Mouse (Mus musculus): Measurements from ENCODE around the gene Capn12. TPM values are rescaled to one million over a fixed set of nuclear protein-coding genes. Genes with fewer than 3 reads are reported as not detected.

Gene Capn12
- polyA plus RNA-seq, 1 experiment from 2014 or later: 1.3 TPM

GRCm38 (mm10) chr7:28923865-28924291 lies 42.7 kb downstream of the Capn12 start:
- Histone ChIP-seq H3K27me3 (no peaks in the 10 kb centered on the region), H3K4me1 (peaks cover 73% of the 10 kb centered on the region), H3K27ac (peak overlapping the region; percentile 91), H3K9ac (no peak overlapping the region; the same call in 1 of the 2 replicates), H3K36me3 (0 out of 2 replicates have a peak, but pooled peaks cover 2% of the 10 kb centered on the region), H3K4me3 (no peak overlapping the region), H3K9me3 (no peaks in the 10 kb centered on the region), H3K4me2 (peak overlapping the region; percentile 14; the same call in 1 of the 2 replicates)
- 0 out of 2 replicates have a peak, but pooled peaks have one; percentile 50 for ATAC-seq (ENCODE audit: insufficient number of reproducible peaks, low FRiP score, low TSS enrichment, low read depth)
- WGBS: 12% methylated on average over 4 of the region's 4 CpGs

DNA sequence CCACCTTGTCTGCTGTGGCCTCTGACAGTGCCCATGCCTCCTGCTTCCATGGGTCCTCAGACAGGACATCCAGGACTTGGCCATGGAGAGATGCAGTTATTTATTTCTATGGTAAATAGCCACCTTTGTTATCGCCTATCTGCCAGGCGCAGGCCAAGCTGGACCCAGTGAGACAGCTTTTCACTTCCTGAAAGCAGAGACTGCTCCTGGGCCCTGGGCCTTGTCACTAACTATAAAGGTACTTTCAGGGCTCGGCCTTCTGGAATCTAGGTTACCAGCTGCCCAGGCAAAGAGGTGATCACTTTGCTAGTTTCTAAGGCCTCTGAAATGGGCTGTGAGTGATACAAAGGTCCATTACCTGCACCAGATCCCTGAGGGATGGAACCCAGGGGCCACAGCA lies 43.6 kb downstream of the Capn12 start:
- H3K4me2 ChIP-seq: no peak overlapping the region
- no peaks in the 10 kb centered on the region for H3K27me3 ChIP-seq
- ATAC-seq (ENCODE audit: insufficient number of reproducible peaks, low FRiP score, low TSS enrichment, low read depth): no peak
- no peak overlapping the region for H3K9ac ChIP-seq
- 73% methylated on average over 3 of the region's 3 CpGs for WGBS
- no peaks in the 10 kb centered on the region for H3K9me3 ChIP-seq
- peak overlapping the region; percentile 91 for H3K27ac ChIP-seq
- H3K4me1 ChIP-seq: peaks cover 73% of the 10 kb centered on the region
- H3K4me3 ChIP-seq: no peak overlapping the region
- 0 out of 2 replicates have a peak, but pooled peaks cover 2% of the 10 kb centered on the region for H3K36me3 ChIP-seq

DNA sequence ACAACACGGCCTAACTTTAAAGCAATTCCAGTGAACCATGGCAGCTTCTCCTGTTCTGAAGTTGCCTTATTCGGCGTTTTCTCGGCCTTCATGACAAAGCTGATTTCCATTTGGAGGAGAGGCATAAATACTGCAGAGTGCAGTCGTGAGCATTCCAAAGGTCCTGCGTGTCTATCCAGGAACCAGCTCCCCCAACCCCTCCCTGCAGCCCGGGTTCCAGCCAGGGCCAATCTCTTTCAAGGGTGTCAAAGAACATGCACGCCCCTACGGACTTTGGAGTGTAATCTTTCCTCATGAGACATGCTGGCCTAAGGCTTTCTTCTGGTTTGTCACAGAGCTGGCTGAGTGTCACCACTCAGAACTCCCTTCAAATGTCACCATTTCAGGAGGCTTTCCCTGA lies 44.1 kb downstream of the Capn12 start:
- Histone ChIP-seq H3K9ac (no peak overlapping the region), H3K27me3 (no peaks in the 10 kb centered on the region), H3K9me3 (no peaks in the 10 kb centered on the region), H3K4me2 (no peak overlapping the region), H3K4me3 (no peak overlapping the region), H3K36me3 (0 out of 2 replicates have a peak, but pooled peaks cover 2% of the 10 kb centered on the region), H3K27ac (peak overlapping the region; percentile 91), H3K4me1 (peaks cover 72% of the 10 kb centered on the region)
- no peak for ATAC-seq (ENCODE audit: insufficient number of reproducible peaks, low FRiP score, low TSS enrichment, low read depth)
- 20% methylated on average over 9 of the region's 9 CpGs for WGBS

DNA sequence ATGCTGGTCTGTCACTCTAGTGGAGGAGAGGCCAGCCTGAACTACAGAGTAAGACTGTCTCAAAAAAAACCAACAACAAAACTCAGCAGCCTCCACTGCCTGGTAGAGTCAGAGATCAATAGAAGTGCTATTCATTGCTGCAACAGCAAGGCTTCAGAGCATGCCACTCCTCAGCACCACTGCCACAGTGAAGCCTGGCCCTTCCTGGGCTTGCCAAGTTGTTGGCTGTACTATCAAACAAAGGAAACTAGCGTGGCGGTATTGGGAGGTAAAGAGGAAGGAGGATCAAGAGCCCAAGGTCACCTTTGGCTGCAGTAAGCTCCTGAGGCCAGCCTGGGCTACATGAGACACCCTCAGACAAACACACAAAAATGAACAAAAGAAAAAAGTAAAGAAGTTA lies 45.0 kb downstream of the Capn12 start:
- H3K9ac ChIP-seq: no peak overlapping the region
- H3K4me1 ChIP-seq: peaks cover 72% of the 10 kb centered on the region
- 0 out of 2 replicates have a peak, but pooled peaks cover 2% of the 10 kb centered on the region for H3K36me3 ChIP-seq
- ATAC-seq (ENCODE audit: insufficient number of reproducible peaks, low FRiP score, low TSS enrichment, low read depth): no peak
- H3K9me3 ChIP-seq: no peaks in the 10 kb centered on the region
- H3K27ac ChIP-seq: peak overlapping the region; percentile 91
- H3K4me2 ChIP-seq: no peak overlapping the region
- H3K4me3 ChIP-seq: no peak overlapping the region
- 78% methylated on average over 2 of the region's 2 CpGs for WGBS
- H3K27me3 ChIP-seq: no peaks in the 10 kb centered on the region

- Histone ChIP-seq H3K27me3 (no peaks in the 10 kb centered on the region), H3K27ac (peak overlapping the region; percentile 83), H3K9ac (no peak overlapping the region), H3K36me3 (0 out of 2 replicates have a peak, but pooled peaks cover 2% of the 10 kb centered on the region), H3K4me1 (peaks cover 61% of the 10 kb centered on the region), H3K4me3 (no peak overlapping the region), H3K4me2 (no peak overlapping the region), H3K9me3 (no peaks in the 10 kb centered on the region)
- WGBS: 18% methylated on average over 3 of the region's 3 CpGs
- ATAC-seq (ENCODE audit: insufficient number of reproducible peaks, low FRiP score, low TSS enrichment, low read depth): no peak
Measured at GRCm38 (mm10) chr7:28929381-28929780, 48.2 kb downstream of the Capn12 start.

GRCm38 (mm10) chr7:28930320-28931031 lies 49.3 kb downstream of the Capn12 start:
- Histone ChIP-seq H3K36me3 (peaks cover 10% of the 10 kb centered on the region; the same call in 1 of the 2 replicates), H3K9ac (no peak overlapping the region), H3K4me1 (peaks cover 53% of the 10 kb centered on the region), H3K4me2 (no peak overlapping the region), H3K27me3 (no peaks in the 10 kb centered on the region), H3K9me3 (no peaks in the 10 kb centered on the region), H3K4me3 (no peak overlapping the region), H3K27ac (peak overlapping the region; percentile 83)
- ATAC-seq (ENCODE audit: insufficient number of reproducible peaks, low FRiP score, low TSS enrichment, low read depth): no peak
- 37% methylated on average over 5 of the region's 5 CpGs for WGBS

GRCm38 (mm10) chr7:28931032-28931694 lies 49.9 kb downstream of the Capn12 start:
- Histone ChIP-seq H3K9me3 (no peaks in the 10 kb centered on the region), H3K36me3 (peaks cover 10% of the 10 kb centered on the region; the same call in 1 of the 2 replicates), H3K4me3 (no peak overlapping the region), H3K4me2 (no peak overlapping the region), H3K9ac (no peak overlapping the region), H3K27me3 (no peaks in the 10 kb centered on the region), H3K4me1 (peaks cover 46% of the 10 kb centered on the region), H3K27ac (peak overlapping the region; percentile 83)
- ATAC-seq (ENCODE audit: insufficient number of reproducible peaks, low FRiP score, low TSS enrichment, low read depth): no peak
- WGBS: 58% methylated on average over 7 of the region's 7 CpGs

DNA sequence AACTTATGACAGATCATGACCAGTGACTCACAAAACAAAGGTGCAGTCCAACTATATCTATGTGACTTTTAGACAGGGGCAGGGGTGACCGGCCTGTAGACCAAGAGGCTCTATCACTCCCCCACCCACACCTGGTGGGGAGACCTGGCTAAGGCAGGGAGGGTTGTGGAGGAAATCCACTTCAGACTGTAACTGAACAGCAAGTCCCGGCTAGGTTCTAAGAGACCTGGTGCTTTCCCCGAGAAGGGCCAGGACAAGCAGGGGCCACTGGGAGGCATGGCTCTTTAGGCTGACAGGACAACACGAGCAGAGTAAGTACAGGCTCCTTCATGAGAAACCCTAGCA lies 50.4 kb downstream of the Capn12 start:
- Histone ChIP-seq H3K9ac (no peak overlapping the region), H3K36me3 (peaks cover 10% of the 10 kb centered on the region; the same call in 1 of the 2 replicates), H3K4me2 (no peak overlapping the region), H3K27ac (peak overlapping the region; percentile 83), H3K4me1 (peaks cover 49% of the 10 kb centered on the region), H3K27me3 (no peaks in the 10 kb centered on the region), H3K9me3 (no peaks in the 10 kb centered on the region), H3K4me3 (no peak overlapping the region)
- ATAC-seq (ENCODE audit: insufficient number of reproducible peaks, low FRiP score, low TSS enrichment, low read depth): no peak
- WGBS: 79% methylated on average over 4 of the region's 4 CpGs

GRCm38 (mm10) chr7:28932421-28933041 lies 51.3 kb downstream of the Capn12 start:
- H3K4me3 ChIP-seq: no peak overlapping the region
- peak overlapping the region; percentile 83 for H3K27ac ChIP-seq
- no peaks in the 10 kb centered on the region for H3K9me3 ChIP-seq
- H3K36me3 ChIP-seq: peaks cover 10% of the 10 kb centered on the region; the same call in 1 of the 2 replicates
- H3K9ac ChIP-seq: no peak overlapping the region
- H3K27me3 ChIP-seq: no peaks in the 10 kb centered on the region
- peaks cover 56% of the 10 kb centered on the region for H3K4me1 ChIP-seq
- H3K4me2 ChIP-seq: no peak overlapping the region
- WGBS: 69% methylated on average over 6 of the region's 6 CpGs
- ATAC-seq (ENCODE audit: insufficient number of reproducible peaks, low FRiP score, low TSS enrichment, low read depth): no peak

- Histone ChIP-seq H3K4me3 (no peak overlapping the region), H3K9ac (no peak overlapping the region), H3K27me3 (no peaks in the 10 kb centered on the region), H3K27ac (no peak overlapping the region), H3K4me2 (no peak overlapping the region), H3K36me3 (peaks cover 8% of the 10 kb centered on the region; the same call in 1 of the 2 replicates), H3K9me3 (no peaks in the 10 kb centered on the region), H3K4me1 (peaks cover 61% of the 10 kb centered on the region)
- WGBS: 88% methylated on average over 2 of the region's 2 CpGs
- no peak for ATAC-seq (ENCODE audit: insufficient number of reproducible peaks, low FRiP score, low TSS enrichment, low read depth)
Measured at GRCm38 (mm10) chr7:28933825-28934224, 52.6 kb downstream of the Capn12 start.

DNA sequence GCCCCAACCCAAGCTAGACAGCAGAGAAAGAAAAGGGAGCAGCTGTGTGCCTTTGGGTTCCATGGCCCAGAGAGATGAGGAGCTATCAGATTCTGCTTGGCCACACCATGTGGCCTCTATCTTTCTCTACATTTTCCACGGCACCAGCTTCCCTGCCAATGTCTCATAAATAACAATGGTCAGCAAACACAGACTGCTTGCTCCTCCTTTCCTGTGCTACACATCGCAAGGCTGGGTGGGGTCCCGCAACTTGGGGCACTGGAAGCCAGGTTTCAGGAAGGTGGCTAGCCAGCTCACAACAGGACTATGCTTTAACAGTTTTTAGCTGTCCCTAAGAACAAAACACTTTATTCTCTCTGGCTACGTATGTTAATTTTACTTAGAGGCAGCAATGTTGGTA lies 55.6 kb downstream of the Capn12 start:
- H3K4me2 ChIP-seq: no peak overlapping the region
- no peaks in the 10 kb centered on the region for H3K9me3 ChIP-seq
- 57% methylated on average over 4 of the region's 4 CpGs for WGBS
- no peak overlapping the region for H3K9ac ChIP-seq
- H3K36me3 ChIP-seq: peaks cover 8% of the 10 kb centered on the region; the same call in 1 of the 2 replicates
- H3K27ac ChIP-seq: peak overlapping the region; percentile 52
- peaks cover 62% of the 10 kb centered on the region for H3K4me1 ChIP-seq
- H3K4me3 ChIP-seq: no peak overlapping the region
- no peaks in the 10 kb centered on the region for H3K27me3 ChIP-seq
- ATAC-seq (ENCODE audit: insufficient number of reproducible peaks, low FRiP score, low TSS enrichment, low read depth): no peak

DNA sequence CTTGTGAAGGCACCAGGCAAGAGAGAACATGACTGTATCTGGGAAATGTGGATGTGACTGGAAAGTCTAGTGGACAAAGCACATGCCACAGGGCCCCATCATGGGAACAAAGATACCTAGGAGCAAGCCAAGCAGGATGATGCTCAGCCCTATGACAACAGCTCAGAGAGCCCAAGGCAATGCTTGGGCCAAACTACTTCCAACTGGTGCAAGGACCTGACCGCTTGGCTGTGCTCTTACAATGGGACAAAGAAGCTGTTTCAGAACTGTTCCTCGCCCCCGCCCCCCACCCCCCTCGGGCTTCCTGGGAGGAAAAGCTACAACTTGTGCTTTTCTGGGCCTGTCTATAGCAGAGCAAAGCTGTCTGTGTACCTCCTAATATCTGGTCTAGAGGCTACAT lies 57.4 kb downstream of the Capn12 start:
- no peak overlapping the region for H3K9ac ChIP-seq
- H3K27me3 ChIP-seq: no peaks in the 10 kb centered on the region
- no peaks in the 10 kb centered on the region for H3K9me3 ChIP-seq
- no peak overlapping the region for H3K4me3 ChIP-seq
- H3K4me2 ChIP-seq: no peak overlapping the region
- WGBS: 73% methylated on average over 4 of the region's 4 CpGs
- ATAC-seq (ENCODE audit: insufficient number of reproducible peaks, low FRiP score, low TSS enrichment, low read depth): no peak
- peaks cover 65% of the 10 kb centered on the region for H3K4me1 ChIP-seq
- peaks cover 10% of the 10 kb centered on the region for H3K36me3 ChIP-seq
- H3K27ac ChIP-seq: peak overlapping the region; percentile 77
